Mouse (Mus musculus) adrenal gland (tissue): ENCODE data around the gene Hmga2.
"Not testable (repeated sequence)": the region's sequence is repeated elsewhere in the genome, so short reads cannot be mapped to it uniquely, and the experiment has no call there.

ENCODE experiments used
- intact Hi-C: fragments of 180-260 bp; cut with DNase I; formaldehyde crosslinking; loops from one replicate; pipeline ENCODE4 v1.15.1; 2025

The Hmga2 gene

DNA sequence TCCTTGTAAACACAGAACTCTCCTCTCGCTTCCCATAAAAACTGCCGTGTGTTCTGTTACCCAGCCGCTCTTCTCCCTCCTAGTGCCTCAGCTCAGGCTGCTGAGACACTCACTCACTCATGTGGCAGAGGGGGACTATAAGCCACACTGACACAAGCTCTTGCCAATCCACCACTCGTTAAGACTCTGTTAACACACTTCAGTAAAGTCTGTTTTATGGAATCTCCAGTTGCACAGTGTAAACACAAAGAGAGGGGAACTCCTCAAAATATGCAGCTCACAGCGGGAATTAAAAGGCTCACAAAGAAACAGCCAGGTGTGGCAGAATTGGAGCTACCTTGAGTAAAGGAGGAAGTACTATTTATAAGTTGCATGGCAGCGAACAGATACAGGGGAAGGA is 77.5 kb downstream of the Hmga2 start:
- intact Hi-C loops: loop anchor here (10.0 kb wide), 1 partner anchor 76 kb away; the partner anchor contains the start of gene Hmga2

DNA sequence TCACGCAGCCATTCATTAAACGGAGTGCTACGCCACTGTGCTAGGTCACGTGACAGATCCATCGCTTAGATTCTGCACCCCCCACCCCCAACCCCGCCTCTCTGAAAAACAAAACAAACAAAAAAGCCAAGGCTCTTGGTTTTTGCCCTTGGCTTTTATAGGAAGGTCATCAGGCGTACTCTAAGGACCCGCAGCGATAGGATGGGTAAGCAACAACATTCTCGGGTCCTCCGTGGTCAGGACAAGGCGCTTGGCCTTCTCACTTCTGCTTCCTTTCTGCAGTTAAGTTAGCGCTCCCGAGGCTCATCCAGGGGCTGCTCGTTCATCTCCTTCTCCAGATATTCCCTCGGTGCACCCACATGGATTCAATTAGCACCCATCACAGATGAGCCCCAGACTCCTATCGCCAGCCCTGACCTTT is 79.0 kb downstream of the Hmga2 start:
- intact Hi-C loops: loop anchor here (10.0 kb wide), 1 partner anchor 78 kb away; the partner anchor contains the start of gene Hmga2

DNA sequence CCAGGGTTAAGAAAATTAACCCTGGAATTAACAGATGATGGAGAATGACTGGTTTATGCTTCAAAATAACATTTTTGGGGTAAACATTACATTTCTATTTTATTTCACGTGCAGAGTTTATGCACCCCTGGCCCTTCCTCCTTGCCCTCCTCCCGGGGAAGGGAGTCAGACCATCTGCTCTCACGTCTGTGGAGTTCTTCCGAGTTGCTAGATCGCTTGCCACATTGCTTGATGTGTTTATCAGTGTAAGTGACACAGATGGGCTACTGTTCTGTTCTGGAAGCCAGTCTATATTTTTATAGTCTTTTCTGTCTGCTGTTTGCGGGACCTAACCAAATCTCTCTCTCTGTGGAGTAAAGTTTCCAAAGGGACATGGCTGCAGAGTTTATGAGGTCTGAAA is 80.7 kb downstream of the Hmga2 start:
- intact Hi-C loops: loop anchor here (10.0 kb wide), 1 partner anchor 79 kb away; the partner anchor contains the start of gene Hmga2

DNA sequence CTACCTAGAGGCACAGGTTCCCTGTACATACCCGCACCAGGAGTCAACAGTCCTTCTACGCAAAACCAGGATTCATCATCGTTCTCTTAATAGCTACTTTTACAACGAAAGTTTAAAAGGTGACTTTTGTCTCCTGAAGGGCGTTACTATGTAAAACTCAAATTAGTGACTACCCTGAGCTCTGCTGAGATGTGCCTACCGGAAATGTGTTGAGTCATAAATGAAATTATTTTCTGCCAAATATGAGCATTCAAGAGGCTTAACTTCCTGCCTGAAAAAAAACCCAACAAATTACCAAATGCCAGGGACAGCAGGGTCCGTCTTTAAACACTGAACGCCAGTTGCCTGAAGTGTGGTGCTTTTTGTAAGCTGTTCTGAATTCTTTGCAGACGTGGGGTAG is 81.5 kb downstream of the Hmga2 start:
- intact Hi-C loops: loop anchor here (10.0 kb wide), 1 partner anchor 80 kb away; the partner anchor contains the start of gene Hmga2

DNA sequence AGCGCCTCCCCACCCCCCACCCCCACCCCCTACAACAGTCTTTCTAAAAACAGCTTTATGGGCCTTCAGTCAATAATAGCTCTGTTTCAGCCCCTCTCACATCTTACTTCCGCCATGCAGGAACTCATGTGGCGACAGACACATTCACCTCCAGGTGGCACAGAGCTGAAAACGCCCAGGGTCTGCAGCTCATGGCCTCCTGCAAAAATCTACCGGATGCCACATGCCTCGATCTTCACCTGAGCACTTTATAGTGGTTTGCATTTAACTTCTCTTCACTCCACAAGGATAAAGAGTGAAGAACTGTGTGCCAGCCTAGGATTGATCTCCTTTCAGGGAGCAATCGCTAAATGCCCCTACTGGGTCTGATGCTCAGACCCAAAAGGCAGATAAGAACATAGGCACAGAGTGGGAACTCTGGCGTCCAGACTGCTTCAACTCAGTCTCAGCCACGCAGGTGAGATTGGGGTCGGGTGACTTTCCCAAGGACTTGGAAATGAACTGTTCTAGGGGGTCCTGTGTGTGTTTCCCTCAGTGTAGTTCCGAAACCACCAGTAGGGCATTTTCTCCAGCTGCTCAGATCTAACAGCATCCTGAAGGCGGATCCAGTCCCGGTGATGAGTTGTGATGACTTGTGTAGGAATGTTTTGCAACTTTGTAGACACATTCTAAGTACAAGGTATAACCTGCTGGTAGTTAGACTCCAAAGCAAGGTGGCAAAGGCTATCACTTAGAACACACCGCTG is 84.1 kb downstream of the Hmga2 start:
- intact Hi-C loops: loop anchor here (10.0 kb wide), 1 partner anchor 83 kb away; the partner anchor contains the start of gene Hmga2

DNA sequence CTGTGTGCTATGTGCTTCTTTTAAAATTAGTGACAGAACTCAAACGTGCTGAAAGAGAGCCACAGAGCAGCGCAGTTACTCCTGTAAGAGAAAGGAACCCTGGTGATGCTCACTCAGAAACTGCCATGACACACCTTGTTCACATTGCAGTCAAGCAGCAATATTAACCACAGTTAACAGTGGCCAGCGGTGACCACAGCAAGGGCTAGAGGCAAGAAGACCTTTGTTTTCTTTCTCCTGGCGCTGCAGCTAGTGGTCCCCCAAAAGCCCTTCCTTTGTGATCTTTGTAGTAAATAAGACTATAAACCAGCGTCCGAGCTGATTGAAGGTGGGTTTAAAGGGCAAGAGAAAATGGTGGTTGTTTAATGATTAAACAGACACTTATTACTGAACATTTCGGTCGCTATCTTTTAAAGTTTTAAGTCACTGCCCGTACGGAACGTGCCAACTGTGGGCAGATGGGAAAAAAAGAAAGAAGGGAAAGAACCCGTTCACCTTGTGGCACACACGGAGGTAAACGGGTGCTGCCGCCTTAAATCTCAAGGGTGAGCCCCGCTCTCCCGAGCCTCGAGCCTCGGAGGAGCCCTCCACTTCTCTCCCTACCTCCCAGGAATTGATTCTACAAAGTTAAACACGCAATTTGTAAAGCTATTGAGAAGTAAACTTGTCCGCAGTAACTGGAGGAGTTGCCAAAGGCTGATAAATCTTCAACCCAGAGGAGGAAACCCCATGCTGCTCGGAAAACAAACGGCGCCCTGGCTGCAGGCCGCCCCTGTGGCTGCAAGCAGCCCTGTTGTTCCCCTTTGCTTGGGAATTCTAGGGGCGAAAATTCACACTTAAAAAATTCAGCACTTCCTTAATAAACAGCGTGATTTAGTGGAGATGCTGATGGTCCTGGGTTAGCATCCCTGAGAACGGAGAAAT is 85.1 kb downstream of the Hmga2 start:
- intact Hi-C loops: loop anchor here (10.0 kb wide), 1 partner anchor 84 kb away; the partner anchor contains the start of gene Hmga2

DNA sequence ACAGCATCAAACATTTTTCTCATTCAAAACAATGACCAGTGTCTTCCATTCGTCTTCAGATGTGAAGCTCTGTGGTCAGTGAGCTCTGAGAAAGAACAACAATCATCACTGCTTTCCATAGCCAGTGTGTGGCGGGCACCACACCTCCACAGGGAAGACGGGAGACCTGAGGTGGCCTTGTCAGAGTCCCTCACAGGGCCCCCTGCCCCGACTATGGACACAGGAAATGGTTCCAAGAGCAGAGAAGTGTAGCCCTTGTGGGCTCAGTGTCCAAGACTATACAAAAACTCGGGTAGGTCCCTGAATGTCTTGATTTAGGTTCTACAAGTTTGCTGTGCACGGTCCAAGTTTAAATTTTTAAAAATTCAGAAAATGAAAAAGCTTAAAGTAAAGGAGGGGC is 86.6 kb downstream of the Hmga2 start:
- intact Hi-C loops: loop anchor here (10.0 kb wide), 1 partner anchor 85 kb away; the partner anchor contains the start of gene Hmga2

DNA sequence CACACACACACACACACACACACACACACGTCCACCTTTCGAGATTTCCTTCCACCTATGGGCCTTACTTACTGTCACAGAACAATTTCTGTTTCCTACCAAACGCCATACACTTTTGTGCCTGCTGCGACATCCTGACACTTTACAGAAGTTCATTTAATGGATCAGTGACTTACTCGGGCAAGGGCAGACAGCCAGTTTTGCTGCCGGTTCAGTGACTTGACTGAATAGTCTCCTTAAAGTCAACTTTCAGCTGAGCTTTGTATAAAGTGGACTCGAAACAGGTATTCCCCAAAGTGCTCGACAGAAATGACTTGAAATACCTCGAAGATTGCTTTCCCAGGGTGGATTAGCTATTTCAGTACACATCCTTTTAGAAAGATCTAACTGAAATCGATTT is 87.3 kb downstream of the Hmga2 start:
- intact Hi-C loops: no loop called here

DNA sequence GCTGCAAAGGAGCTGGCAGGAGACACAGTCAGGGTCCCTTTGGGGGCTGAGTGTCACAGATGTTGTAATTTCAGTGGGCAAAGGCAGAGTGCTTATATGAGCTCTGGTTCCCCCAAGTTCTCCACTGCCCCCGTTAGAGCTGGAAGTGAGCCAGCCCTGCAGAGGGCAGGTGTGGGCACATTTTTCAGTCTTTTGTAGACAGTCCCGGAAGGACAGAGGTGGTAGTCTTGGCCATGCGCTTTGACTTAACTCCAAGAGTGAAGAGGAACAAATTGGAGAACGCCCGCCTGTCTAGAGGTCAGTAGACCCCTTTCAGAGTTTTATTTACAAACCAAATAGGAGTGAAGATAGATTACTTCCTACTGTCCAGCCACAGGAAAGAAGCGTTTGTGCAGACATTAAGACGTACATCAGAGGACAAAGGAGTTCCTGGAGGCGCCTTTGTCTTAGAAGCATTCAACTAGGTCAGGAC is 87.8 kb downstream of the Hmga2 start:
- intact Hi-C loops: no loop called here

DNA sequence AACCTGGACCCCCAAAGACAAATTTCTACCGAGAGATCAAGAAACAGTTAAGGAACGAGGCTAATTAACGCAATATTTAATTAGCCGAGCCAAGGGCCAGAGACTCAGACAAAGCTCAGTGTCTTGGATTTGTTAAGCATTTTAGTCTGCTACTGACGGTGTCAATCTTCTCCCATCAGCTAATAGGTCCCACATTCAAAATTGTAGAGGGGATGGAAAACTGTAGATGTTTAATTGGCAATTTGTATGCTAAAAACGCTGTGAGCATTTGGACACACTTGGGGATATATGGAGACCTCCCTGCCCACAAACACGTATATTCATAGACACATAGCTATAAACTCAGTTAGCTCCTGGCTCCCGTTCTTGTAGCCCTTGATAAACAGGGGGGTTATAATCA is 89.2 kb downstream of the Hmga2 start:
- intact Hi-C loops: no loop called here

DNA sequence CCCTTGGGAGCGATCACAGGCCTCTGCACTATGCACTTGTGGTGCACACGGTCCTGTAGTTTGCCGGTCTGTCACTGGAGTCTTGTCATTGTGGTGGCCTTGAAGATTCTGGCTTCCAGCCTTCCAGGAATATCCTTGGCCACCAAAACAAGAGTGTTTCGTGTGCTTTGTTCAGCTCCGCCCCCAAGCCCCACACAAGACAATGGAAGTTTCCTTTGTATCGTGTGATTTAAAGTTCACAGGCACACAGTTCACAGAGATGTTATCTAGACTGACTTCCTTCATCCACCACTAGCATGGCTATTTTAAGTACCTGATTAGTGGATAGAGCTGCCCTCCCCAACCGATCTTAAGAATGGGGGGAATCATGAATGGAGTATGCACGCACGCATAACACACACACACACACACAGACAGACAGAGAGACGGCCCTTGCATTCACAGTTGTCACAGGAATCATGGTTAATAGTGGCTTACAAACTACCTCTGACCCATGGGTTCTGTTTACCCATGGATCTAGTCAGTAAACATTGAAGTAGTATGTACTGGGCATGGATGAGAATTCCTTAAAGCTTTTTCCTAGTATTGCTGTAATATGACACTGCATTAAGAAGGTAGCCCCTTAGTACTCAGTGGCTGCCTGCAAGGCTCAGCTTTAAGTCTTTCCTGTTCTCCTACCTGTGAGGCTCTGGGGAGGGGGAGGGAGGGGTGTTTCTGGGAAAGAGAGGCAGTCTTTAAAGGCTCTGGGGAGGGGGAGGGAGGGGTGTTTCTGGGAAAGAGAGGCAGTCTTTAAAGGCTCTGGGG is 91.3 kb downstream of the Hmga2 start:
- intact Hi-C loops: no loop called here

DNA sequence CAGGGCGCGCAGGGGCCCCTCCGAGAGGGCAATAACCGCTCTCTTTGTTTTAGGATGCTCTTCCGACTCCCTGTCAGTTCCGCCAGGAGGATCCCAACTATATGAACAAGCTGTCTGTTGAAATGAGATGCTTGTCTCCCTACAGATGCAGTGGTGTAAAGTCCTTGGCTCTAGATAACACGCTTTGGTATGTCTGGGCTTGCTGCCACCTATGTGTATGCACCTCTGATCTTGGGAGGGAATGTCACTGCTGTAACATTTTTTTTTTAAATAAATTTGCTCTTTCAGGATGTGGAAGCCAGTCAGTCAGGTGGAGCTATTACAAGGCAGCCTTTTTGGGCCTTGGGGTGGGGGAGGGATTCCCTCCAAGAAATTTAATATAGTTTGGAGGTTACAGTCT is 92.2 kb downstream of the Hmga2 start:
- intact Hi-C loops: no loop called here

DNA sequence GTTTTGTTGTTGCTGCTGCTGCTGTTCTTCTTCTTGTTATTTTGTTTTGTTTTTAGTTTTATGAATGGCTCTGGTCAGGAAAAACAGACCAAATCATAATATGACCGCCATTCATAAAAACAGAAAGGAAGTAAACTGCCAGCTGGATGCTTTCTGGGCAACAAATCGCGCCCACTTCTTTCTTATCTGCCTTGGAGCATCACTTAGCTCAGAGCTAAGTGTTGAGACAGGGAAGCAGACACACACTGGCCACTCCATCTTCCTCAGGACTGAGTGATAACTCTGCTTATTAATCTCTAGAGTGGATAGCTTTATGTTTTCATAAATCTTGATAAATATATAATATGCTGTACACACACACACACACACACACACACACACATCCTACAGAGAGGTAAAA is 98.5 kb downstream of the Hmga2 start:
- intact Hi-C loops: no loop called here

DNA sequence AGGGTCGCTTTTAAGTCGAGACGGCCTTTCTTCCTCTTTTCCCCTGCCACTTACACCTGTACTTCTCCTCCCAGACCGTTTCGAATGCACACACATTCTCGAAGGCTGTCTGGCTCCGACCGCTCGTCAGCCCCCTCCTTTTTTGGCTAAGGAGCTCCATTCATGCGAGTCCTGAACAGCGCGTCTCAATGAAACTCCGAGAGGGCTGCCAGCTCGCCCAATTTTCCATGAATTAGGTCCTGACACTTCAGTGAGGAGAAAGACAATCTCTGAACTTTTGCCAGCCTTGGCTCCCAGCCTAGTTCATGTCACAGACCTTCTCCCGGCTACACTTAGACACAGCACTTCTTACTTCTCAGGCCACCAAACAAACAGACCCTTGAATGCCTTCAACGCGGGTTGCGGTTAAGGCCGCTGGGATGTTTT is 98.9 kb downstream of the Hmga2 start:
- intact Hi-C loops: no loop called here

DNA sequence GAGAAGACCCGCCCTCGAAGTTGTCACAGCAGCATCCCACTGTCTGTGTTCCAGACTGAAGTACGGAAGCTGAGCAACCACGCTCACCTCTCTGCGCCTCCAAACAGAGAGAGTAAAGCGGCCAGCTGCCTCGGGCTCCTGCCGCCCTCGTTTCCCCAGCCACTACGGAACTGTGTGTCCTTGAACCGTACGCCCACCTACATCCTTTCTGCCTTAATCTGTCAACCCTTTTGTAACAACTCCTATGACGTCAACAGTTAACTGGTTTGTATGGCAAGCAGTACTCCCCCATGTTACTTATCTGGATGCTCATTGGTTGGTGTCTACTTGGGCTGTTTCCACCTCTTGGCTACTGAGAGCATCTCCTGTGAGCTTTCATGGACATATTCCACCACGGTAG is 100.8 kb downstream of the Hmga2 start:
- intact Hi-C loops: no loop called here

DNA sequence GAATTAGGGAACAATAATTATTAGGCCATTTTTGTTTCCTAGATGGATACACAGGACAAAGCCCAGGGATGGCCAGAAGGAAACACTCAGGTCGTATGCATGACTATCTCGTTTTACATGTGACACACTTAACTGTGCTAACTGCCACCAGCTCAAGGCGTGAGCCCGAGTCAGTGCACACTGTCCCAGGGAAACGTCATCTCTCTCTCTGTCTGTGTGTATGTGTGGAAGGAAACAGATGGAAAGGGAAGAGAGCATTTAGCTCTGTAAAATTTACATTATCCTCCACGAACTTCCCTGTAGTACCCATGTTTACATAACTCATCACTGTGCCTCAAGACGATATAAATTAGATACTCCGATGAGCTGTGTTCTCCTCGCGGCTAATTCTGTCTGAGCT is 105.1 kb downstream of the Hmga2 start:
- intact Hi-C loops: no loop called here

DNA sequence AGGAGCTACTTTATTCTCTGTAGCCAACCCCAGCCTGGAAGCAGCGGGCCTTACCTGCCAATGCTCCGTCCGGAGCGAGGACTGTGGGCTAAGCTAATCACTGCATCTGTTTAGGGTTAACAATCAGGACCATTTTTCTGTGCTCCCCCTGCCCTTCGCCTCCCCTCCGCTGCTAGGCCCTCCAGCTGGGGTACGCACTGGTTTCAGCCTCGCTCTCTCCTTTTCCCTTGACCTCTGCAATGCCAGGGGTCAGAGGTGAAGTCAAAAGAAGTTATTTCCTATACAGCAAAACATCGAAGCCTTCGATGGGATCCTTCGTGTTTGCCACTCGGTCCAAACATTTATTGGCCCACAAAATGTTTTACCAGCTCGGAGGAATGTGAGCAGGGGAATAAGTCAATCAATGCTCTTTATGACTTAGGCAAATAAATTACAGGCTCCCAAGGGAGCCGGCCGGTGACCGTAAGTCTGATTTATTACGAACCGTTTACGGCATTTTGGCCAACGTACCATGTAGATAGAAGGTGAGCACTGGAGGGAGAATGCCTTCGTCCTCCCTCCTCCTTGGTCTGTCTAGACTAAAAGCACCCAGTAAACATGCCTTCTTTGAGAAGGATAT is 107.0 kb downstream of the Hmga2 start:
- intact Hi-C loops: no loop called here

DNA sequence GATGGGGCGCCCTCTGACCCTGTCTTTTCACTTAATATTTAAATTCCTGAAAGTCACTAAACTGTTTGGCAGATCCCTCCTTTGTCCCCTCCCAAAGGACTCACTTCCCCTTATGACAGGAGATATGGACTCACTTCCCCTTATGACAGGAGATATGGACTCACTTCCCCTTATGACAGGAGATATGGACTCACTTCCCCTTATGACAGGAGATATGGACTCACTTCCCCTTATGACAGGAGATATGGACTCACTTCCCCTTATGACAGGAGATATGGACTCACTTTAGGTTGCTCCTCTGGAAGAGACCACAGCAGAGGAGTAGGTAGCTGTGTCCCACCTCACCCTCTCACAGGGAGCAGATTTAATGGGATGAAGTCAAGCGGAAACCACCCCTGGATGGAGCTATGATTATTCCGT is 110.1 kb downstream of the Hmga2 start:
- intact Hi-C loops: not testable (repeated sequence)

DNA sequence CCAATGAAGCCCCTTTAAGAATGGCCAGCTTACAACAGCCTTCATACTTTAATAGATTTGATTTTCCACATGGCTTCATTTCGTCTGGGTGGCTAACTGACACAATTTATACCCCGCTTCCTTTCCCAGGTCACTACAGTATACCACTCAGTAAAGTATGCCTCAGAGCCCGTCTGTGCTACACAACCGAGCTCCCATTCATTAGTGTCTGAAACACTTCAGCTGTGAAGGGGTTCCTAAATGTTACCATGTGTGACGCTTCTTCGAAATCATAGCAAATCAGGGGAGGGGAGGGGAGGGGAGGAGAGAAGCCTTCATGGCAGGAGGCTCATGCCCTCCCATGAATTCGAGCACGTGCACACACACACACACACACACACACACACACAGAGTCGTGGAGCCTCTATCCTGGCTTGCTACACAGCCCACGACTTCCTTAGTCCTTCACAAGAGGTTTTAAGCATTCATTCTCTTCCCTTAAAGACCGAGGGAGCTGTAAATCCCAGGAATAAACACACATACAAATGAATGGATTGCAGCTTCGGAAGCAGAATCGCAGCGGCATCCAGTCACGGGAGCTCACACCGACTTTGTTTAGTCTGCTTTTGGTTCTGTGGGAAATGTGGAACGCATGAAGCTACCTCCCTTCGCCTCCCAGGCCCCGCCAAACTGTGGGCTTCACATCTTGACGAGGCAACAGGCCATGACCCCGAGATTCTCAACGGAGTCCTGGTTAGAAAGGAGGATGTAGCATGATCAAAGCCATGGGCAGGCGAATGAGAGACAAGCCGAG is 110.7 kb downstream of the Hmga2 start:
- intact Hi-C loops: no loop called here
